Mouse (Mus musculus) embryo, embryonic 11.5 days (tissue): ENCODE data around the gene Brd7.
A peak's percentile ranks its signal among the peaks of the same experiment; 100 is the strongest.

ENCODE experiments used
- DNase-seq: peaks from one replicate; pipeline ENCODE4 v3.0.0-alpha.2; 2012; ENCODE audit warnings: low read depth, low spot score

Gene Brd7

GRCm38 (mm10) chr8:88285469-88286356 lies 76.3 kb downstream of the Brd7 start:
- no peak for DNase-seq

GRCm38 (mm10) chr8:88284738-88285137 lies 77.3 kb downstream of the Brd7 start:
- DNase-seq: no peak

GRCm38 (mm10) chr8:88283243-88284115 lies 78.5 kb downstream of the Brd7 start:
- no peak for DNase-seq

GRCm38 (mm10) chr8:88282684-88283083 lies 79.3 kb downstream of the Brd7 start:
- DNase-seq: peak; percentile 35
